In genomic region chr1:164492476-164492875, GRCm38 (mm10) we compare ENCODE assay signal across 14 mouse cellular contexts. TPM values are rescaled to one million over a fixed set of nuclear protein-coding genes. Genes with fewer than 3 reads are reported as not detected.
A peak's percentile ranks its signal among the peaks of the same experiment; 100 is the strongest.
DNase-seq lines count a peak whose midpoint lies in the region; ATAC-seq and TF ChIP-seq lines count a peak whose summit lies in the region.
"Had no signal": no experiment of that assay in that cellular context is flagged by ENCODE, and none has a peak within 500 bp of the region (broad histone marks: within the 10 kb centered on the region; RNA-seq: fewer than 3 reads in every experiment).

No protein-coding gene starts in this region.

- H3K27me3 ChIP-seq in kidney, adult 2 months (replicated peaks; ENCODE audit: control insufficient read depth, insufficient read depth, low read length) = no peaks in the 10 kb centered on the region
- H3K27me3 ChIP-seq in ES-Bruce4 (ENCODE audit: control insufficient read depth, insufficient read depth, low read length, poor library complexity, severe bottlenecking) = no peaks in the 10 kb centered on the region
- H3K27me3 ChIP-seq: CH12.LX, Patski had no signal

- H3K27ac ChIP-seq in kidney, adult 2 months (ENCODE audit: insufficient read depth, low read depth, low read length) = no peak overlapping the region; the same call in 1 of the 2 replicates
- peak overlapping the region; percentile 99 for H3K27ac ChIP-seq in ES-Bruce4 (ENCODE audit: insufficient read depth, low read length)

- H3K9ac ChIP-seq in ES-Bruce4 (ENCODE audit: low read depth, poor library complexity, severe bottlenecking) = 0 out of 2 replicates have a peak overlapping the region, but pooled peaks have one; percentile 8

- no peak for TF ChIP-seq POLR2A in kidney, adult 2 months (IDR thresholded peaks at IDR 0.05; ENCODE audit: low read depth, low read length)
- TF ChIP-seq POLR2A in ES-Bruce4 (IDR thresholded peaks at IDR 0.05; ENCODE audit: insufficient read depth, low read length) = no peak

- TF ChIP-seq CTCF in kidney, adult 2 months (conservative IDR thresholded peaks at IDR 0.05; ENCODE audit: insufficient read depth, insufficient read length, low read depth, low read length) = no peak
- TF ChIP-seq CTCF in ES-Bruce4 (IDR thresholded peaks at IDR 0.05; ENCODE audit: low read depth, low read length) = no peak

- ATAC-seq in cerebellum, adult (ENCODE audit: insufficient number of reproducible peaks, low FRiP score, low TSS enrichment) = 0 out of 2 replicates have a peak, but pooled peaks have one; percentile 33
- ATAC-seq: activated CD4-positive, CD25-positive, alpha-beta regulatory T cell, adult 4 months; CD4-positive, CD25-positive, alpha-beta regulatory T cell, adult 4 months; Patski had no signal

- no peak for TF ChIP-seq EP300 in ES-Bruce4 (IDR thresholded peaks at IDR 0.05; ENCODE audit: insufficient read depth, low read depth, low read length)

- H3K4me3 ChIP-seq in kidney, adult 2 months (ENCODE audit: insufficient read depth, low read depth, low read length) = no peak overlapping the region
- H3K4me3 ChIP-seq in ES-Bruce4 (ENCODE audit: low read depth, low read length) = no peak overlapping the region

- H3K9me3 ChIP-seq in ES-Bruce4 (replicated peaks; ENCODE audit: control insufficient read depth, insufficient read depth, low read length, poor library complexity, severe bottlenecking) = no peaks in the 10 kb centered on the region

- H3K36me3 ChIP-seq in kidney, adult 2 months (ENCODE audit: control insufficient read depth, insufficient read depth, low read length) = no peaks in the 10 kb centered on the region
- H3K36me3 ChIP-seq in ES-Bruce4 (ENCODE audit: control insufficient read depth, insufficient read depth, low read length, poor library complexity, severe bottlenecking) = no peaks in the 10 kb centered on the region
- H3K36me3 ChIP-seq: G1E had no signal

- DNase-seq in cerebellum, adult 9-10 months = no peak
- DNase-seq in kidney, adult 2 months = peak; percentile 69
- no peak for DNase-seq in kidney, postnatal 10 days
- DNase-seq in kidney, adult 9 months = peak; percentile 67
- no peak for DNase-seq in kidney, adult 11 months
- DNase-seq in layer of hippocampus, postnatal 14 days (ENCODE audit: low spot score in 2 of 2) = no peak
- DNase-seq: B cell, adult 2 months had no signal

- H3K4me1 ChIP-seq in kidney, adult 2 months (ENCODE audit: control insufficient read depth, insufficient read depth, low read length) = peaks cover 10% of the 10 kb centered on the region
- peaks cover 2% of the 10 kb centered on the region for H3K4me1 ChIP-seq in ES-Bruce4 (ENCODE audit: control insufficient read depth, insufficient read depth, low read length)

- WGBS in kidney, adult 2 months = 56% methylated on average over 3 of the region's 3 CpGs

RNA-seq across cellular contexts. Expression of gene Atp1b1, which starts 34.3 kb away (rescaled TPM):
- polyA plus RNA-seq in kidney, adult 2 months (2012; rRNA removed) = 945 and 1,094 TPM in 2 replicates
- 116 TPM in 2 replicates for polyA plus RNA-seq in ES-Bruce4 (2011; ENCODE audit: insufficient read depth, insufficient read length, low read depth, missing spikeins)
- total RNA-seq in layer of hippocampus, postnatal 14 days (2021) = 1,000 to 10,000 TPM; 1,876 to 1,908 TPM
- polyA plus RNA-seq: G1E had no signal

Comparison
In these comparisons a context has a peak if more than half of its experiments do, and no peak if none do; other contexts are left out.
1. DNase-seq: peak in kidney, adult 2 months (single experiment) and kidney, adult 9 months (single experiment); none in cerebellum, adult 9-10 months (single experiment), kidney, postnatal 10 days (single experiment), kidney, adult 11 months (single experiment) and layer of hippocampus, postnatal 14 days (0 of 2).